Mouse (Mus musculus): ENCODE results near the gene Frmpd2. TPM values are rescaled to one million over a fixed set of nuclear protein-coding genes. Genes with fewer than 3 reads are reported as not detected.

Frmpd2 gene
- polyA plus RNA-seq, 1 experiment from 2014 or later: 0.17 TPM

DNA sequence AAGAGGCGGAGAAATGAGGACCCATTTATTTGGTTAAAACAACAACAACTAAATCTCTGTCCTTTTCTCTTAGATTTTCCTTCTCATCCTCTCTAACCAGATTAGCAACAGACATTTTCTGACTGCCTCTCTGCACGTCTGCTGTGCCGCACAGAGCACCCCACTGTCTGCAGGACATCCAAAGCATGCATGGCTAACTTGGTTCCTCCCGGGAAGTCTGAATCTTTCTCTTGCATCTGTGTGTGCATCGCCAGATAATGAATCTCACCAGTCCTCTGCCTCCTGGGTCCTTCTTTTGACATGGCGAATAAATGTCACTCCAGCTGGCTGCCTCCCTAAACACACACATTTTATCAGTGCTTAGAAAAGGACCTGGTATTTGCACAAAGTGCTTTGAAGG, 99.2 kb downstream of the Frmpd2 start:
- no peak overlapping the region for H3K4me2 ChIP-seq
- 15% methylated on average over 6 of the region's 6 CpGs for WGBS

DNA sequence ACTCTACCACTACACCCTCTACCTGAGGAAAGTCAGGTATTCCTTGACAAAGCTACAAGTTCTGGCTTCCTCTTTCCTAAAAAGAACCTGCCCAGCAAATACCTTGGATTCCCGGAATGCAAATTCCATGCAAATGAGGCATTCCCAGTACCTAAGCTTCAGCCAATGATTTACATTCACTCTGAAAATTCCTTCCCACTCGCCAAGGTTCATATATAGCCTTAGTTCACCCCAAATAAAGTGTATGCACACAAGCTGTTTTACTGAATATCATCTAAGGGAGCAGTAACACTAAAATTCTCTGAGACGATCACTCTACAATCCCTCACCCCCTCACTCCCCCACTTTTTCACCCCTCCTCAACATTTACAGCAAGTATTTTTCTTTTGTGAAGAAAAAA, 102.1 kb downstream of the Frmpd2 start:
- Histone ChIP-seq H3K4me2 (no peak overlapping the region), H3K27ac (no peak overlapping the region), H3K9ac (no peak overlapping the region), H3K36me3 (replicated peaks) (no peaks in the 10 kb centered on the region), H3K27me3 (replicated peaks) (no peaks in the 10 kb centered on the region), H3K4me1 (peaks cover 9% of the 10 kb centered on the region), H3K9me3 (no peaks in the 10 kb centered on the region), H3K4me3 (no peak overlapping the region)
- no peak for ATAC-seq (replicated peaks)
- WGBS: 80% methylated on average over 3 of the region's 3 CpGs

More for the DNA sequence above, 99.2 kb downstream of the Frmpd2 start:
- Histone ChIP-seq H3K27ac (peak overlapping the region; percentile 36), H3K36me3 (replicated peaks) (no peaks in the 10 kb centered on the region), H3K4me3 (no peak overlapping the region), H3K4me1 (peaks cover 11% of the 10 kb centered on the region), H3K27me3 (replicated peaks) (no peaks in the 10 kb centered on the region), H3K9ac (no peak overlapping the region), H3K9me3 (no peaks in the 10 kb centered on the region)
- no peak; the same call in 1 of the 2 replicates for ATAC-seq (replicated peaks)

DNA sequence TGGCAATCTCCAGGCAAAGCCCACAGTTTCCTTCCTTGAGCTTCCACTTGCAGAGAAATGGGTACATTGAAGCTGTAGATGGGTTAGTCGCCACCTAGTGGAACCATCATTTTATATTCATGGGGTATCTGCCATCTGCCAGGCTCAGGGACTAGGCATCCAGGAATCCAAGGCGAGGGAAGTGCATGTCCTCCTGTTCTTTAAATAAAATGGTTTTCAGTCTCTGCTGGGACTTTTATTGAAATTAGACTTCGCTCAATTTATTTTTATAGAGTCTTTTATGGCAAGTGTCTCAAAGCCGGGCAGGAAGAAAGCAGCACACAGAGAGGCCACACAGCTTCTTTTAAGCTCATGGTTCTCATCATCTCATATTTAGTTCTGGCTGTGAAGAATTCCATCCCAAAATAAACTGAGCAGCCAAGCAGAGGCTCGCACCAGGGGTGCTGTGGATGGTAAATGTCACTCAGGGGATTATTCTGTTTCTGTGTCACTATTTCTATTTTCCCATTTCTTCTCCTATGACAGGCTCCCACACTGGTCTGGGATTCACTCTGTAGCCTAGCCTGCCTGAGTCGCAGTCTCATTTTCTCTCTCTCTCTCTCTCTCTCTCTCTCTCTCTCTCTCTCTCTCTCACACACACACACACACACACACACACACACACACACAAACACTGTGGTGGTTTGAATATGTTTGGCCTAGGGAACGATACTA, 108.4 kb downstream of the Frmpd2 start:
- Histone ChIP-seq H3K9ac (no peak overlapping the region), H3K4me1 (no peaks in the 10 kb centered on the region), H3K27me3 (replicated peaks) (no peaks in the 10 kb centered on the region), H3K4me2 (no peak overlapping the region), H3K9me3 (no peaks in the 10 kb centered on the region), H3K36me3 (replicated peaks) (no peaks in the 10 kb centered on the region), H3K27ac (no peak overlapping the region), H3K4me3 (no peak overlapping the region)
- no peak for ATAC-seq (replicated peaks)
- 67% methylated on average over 7 of the region's 7 CpGs for WGBS

DNA sequence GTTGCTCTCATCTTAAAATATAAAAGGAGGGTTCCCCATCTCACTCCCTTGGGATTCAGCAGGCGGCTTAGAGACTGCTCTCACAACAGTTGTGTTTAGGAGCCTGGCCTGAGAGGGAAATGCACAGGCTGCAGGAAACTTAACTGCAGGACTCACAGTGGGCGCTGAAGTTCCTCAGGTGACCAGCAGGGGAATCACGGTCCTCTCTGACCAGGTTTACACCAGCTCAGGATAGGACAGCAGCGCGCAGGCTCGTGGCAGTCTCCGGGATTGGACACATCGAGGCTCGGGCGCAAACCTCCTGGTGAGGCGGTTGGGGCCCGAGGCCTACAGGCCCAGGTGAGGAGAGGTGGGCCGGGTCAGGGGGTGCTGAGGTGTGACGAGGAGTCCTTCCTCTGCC, 117.5 kb downstream of the Frmpd2 start, which contains the start of gene Ptpn20:
TSS of gene Ptpn20 (plus strand) at position 257 of the 400 bp plus-strand sequence.
- Histone ChIP-seq H3K4me1 (no peaks in the 10 kb centered on the region), H3K4me2 (no peak within 1 kb of the TSS), H3K27ac (no peak within 1 kb of the TSS), H3K9ac (no peak within 1 kb of the TSS), H3K9me3 (no peaks in the 10 kb centered on the region), H3K4me3 (no peak within 1 kb of the TSS), H3K27me3 (replicated peaks) (no peaks in the 10 kb centered on the region), H3K36me3 (replicated peaks) (no peaks in the 10 kb centered on the region)
- 62% methylated on average over 14 of the region's 14 CpGs for WGBS
- no peak for ATAC-seq (replicated peaks)

DNA sequence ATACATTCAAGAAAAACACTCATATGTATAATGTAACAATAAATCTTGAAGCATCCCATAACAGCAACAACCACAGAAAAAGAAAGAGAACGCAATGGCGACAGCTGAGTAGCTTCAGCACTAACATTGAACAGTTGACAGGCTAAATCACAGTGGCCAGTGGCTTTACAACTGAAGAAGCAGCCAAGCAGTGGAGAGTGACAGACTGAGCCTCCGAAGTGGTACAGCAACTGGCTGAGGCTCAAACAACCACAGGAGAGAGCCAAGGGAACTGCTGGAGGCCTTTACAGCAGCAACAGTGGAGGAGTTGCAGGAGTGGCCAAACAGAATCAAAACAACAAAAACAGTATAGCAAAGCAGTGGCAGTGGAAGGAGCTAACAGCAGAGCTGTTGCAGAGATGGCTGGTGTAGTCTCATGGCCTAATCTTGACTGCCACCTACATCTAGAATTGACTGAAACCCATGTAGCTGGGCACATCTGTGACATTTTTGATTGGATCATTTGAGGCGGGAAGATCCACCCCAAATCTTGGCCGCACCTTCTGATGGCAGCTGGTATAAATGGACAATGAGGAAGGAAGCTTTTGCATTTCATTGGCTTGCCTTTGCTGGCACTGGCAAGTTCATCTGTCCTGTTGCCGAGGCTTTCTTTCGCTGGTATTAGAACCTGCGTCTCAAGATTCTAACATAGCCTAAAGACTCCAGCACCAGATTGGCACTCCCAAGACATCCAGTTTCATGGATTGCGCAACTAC, 127.1 kb downstream of the Frmpd2 start:
- 92% methylated on average over 9 of the region's 9 CpGs for WGBS
- no peaks in the 10 kb centered on the region for H3K4me1 ChIP-seq

DNA sequence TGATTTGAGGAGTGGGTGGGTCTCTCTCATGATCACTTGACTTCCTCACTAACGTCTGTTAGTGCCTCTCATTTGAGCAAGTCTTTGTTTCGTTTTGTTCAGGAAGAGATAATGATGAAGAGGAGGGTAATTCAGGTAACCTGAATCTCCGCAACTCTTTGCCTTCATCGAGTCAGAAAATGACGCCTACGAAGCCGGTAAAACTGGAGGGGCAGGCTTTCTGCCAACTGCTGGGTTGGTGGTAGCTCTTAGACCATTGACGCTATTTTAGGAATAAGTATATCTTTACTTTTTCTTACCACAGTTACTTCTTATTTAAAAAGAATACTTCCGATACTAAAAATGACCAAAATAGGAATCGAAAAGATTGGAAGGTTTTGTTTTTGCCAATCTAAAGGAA, 135.9 kb downstream of the Frmpd2 start:
- WGBS: 91% methylated on average over 10 of the region's 10 CpGs
- no peaks in the 10 kb centered on the region for H3K36me3 ChIP-seq (replicated peaks)
- no peaks in the 10 kb centered on the region for H3K4me1 ChIP-seq
- no peak overlapping the region for H3K4me2 ChIP-seq
- no peak overlapping the region for H3K4me3 ChIP-seq
- no peak overlapping the region for H3K27ac ChIP-seq
- ATAC-seq (replicated peaks): no peak
- no peaks in the 10 kb centered on the region for H3K27me3 ChIP-seq (replicated peaks)
- H3K9me3 ChIP-seq: no peaks in the 10 kb centered on the region
- no peak overlapping the region for H3K9ac ChIP-seq

More for the DNA sequence above, 127.1 kb downstream of the Frmpd2 start:
- no peaks in the 10 kb centered on the region for H3K27me3 ChIP-seq (replicated peaks)
- H3K27ac ChIP-seq: no peak overlapping the region
- H3K9ac ChIP-seq: no peak overlapping the region
- H3K4me2 ChIP-seq: no peak overlapping the region
- H3K4me3 ChIP-seq: no peak overlapping the region
- ATAC-seq (replicated peaks): no peak
- no peaks in the 10 kb centered on the region for H3K9me3 ChIP-seq
- H3K36me3 ChIP-seq (replicated peaks): no peaks in the 10 kb centered on the region

Other genes with a start within 250 kb of the Frmpd2 start
- 33.2 and 36.2 TPM in 2 replicates for gene Mapk8, start 24.5 kb upstream of the Frmpd2 start, polyA plus RNA-seq (2015; fragmentation: Nextera tagmentation; extraction: Ambion mirVana)
- 0.05 and 0.13 TPM in 2 replicates for gene Ptpn20, start 117.5 kb downstream of the Frmpd2 start, polyA plus RNA-seq (2015; fragmentation: Nextera tagmentation; extraction: Ambion mirVana)